Mouse (Mus musculus): Measurements from ENCODE around the gene Dscaml1.
A peak's percentile ranks its signal among the peaks of the same experiment; 100 is the strongest.
"Not testable (repeated sequence)": the region's sequence is repeated elsewhere in the genome, so short reads cannot be mapped to it uniquely, and the experiment has no call there.

The Dscaml1 gene

GRCm38 (mm10) chr9:45693424-45694237, 267.2 kb downstream of the Dscaml1 start:
- DNase-seq (ENCODE audit: low spot score): no peak

DNA sequence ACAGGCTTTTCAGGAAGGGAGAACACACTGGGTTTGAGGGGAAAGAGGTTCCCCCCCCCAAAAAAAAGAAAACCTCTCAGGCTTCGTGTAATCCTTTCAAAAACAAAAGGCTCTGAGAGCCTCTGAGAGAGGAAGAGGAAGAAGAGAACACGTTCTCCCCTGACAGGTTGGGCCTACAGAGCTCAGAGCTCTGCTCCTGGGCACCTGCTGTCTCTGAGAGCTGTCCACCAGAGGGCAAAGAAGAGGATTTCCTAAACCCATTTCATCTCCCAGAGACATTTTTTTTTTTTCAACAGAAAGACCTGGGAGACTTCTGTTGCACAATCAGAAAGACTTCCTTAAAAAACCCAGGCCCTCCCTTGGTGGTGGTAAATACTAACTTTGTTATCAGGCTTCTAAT, 267.8 kb downstream of the Dscaml1 start:
- no peak for DNase-seq (ENCODE audit: low spot score)

GRCm38 (mm10) chr9:45699171-45699570, 272.7 kb downstream of the Dscaml1 start:
- no peak for DNase-seq (ENCODE audit: low spot score)

DNA sequence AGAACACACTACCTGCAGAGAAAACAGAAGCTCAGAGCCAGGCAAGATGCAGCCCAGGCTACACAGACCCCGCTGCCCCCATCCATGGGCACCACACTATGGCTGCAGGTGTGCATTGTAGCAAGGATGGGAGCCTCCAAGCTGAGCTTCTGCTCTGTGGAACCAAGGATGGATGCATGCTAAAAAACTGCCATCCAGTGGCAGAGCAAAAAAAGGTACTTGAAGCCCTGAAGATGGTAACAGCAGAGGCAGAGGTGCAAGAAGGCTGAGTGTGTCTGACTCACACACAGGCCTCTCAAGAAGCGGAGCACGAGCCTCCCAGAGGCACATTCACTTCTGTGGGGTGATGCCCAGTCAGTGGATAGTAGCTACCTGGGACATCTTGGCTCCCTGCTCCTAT, 276.8 kb downstream of the Dscaml1 start:
- DNase-seq (ENCODE audit: low spot score): no peak

DNA sequence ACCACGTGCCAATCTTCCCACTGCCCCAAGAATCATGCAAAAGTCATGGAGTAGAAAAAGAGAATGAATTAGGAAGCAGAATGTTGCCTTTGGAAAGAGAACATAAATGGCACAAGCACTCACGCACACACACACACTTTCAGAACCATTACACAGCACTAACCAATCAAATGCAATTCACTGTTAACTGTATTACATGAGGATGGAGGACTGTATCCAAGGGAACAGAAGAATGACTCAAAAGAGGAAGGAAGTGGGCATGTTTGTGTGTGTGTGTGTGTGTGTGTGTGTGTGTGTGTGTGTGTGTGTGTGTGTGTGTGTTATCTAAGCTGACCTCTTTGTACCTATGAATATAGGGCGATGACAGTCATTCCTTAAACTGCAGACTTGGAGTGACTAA, 278.0 kb downstream of the Dscaml1 start:
- no peak for DNase-seq (ENCODE audit: low spot score)

DNA sequence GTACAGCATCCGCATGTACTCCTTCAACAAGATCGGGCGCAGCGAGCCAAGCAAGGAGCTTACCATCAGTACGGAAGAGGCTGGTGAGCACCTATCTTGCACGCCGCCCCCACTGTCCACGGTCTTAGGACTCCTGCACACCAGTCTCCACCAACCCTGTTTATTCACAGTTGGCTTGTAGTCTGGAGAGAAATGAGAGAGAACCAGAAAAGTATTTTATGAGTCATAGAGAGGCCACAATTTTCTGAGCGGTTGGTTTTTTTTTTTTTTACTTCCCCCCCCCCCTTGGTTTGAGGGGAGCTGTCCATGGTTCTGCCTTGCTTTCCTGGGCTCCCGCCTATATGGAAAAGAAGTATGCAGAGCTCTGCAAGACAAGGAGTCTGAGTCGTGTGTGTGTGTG, 283.9 kb downstream of the Dscaml1 start:
- DNase-seq (ENCODE audit: low spot score): peak; percentile 62

- DNase-seq (ENCODE audit: low spot score): no peak
These were observed 289.0 kb downstream of the Dscaml1 start for GRCm38 (mm10) chr9:45715387-45715786.

- DNase-seq (ENCODE audit: low spot score): no peak
These were observed 293.6 kb downstream of the Dscaml1 start for GRCm38 (mm10) chr9:45719997-45720396.

GRCm38 (mm10) chr9:45731851-45732250, 305.4 kb downstream of the Dscaml1 start:
- no peak for DNase-seq (ENCODE audit: low spot score)

- DNase-seq (ENCODE audit: low spot score): no peak
These were observed 306.8 kb downstream of the Dscaml1 start for GRCm38 (mm10) chr9:45733246-45733645.

DNA sequence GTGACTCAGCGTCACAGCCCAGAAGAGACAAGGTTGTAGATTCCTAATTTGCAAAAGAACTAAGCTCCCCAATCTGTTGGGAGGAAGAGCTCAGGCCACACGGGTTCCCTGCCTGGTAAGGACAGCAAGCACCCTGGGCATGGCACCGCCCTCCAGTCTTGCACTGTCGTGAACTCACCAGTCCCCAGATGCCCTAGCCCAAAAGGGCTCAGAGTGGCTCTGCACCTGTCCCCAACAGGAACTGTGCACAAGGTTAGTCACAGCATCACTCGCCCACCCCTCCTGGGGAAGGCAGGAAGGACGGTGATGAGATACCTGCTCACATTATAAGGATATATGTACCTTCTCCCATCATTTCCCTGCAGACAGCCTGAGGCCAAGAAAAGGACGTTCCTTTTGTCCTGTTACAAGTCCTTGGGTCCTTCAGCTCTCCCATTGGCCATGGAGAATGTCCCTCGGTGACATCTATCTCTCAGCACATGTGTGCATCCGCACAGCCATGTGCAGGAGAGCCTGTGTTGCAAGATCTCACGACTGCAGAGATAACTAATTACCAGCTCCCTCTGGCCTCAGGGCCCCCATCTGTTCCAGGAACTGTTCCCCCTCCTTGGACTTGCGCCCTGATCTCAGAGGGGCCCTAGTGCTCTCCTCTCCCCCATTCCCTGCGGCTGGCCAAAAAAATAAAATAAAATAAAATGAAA, 312.7 kb downstream of the Dscaml1 start:
- DNase-seq (ENCODE audit: low spot score): no peak

DNA sequence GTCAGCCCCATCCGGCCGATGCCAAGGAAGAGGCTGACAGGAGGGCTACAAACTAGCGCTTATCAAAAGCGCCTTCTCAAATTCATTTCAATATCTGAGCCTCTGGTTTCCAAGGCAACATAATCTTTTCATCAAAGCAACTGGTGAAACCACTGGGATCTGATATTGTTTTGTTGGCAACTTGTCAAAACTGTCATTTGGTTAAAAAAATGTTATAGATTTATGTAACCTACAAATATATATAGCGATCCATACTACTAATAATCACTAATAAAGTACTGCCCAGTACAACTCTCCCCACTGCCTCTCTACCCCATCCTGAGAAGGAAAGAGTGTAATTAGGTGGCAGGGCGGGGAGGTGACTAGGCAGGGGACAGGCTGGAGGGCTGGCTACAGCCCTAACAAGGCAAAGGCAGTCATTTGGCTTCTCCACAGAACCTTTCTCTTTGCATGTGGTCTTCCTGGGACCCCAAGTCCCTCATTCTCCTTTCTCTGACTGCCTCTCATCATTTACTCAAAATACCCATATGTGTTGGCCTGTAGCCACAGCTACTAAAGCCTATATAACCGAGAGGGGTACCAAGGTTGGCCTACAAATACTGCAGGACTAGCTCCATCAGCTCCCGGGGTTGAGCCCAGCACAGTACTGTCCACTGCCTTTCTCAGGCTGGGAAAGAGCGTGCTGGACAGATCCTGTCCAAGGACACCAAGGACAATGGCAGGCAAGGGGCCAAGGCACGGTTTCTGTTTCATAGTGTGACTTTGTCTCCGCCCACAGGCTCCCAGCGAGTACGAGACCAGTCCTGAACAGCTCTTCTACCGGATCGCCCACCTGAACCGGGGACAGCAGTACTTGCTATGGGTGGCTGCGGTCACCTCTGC, 313.5 kb downstream of the Dscaml1 start:
- DNase-seq (ENCODE audit: low spot score): peak; percentile 91

DNA sequence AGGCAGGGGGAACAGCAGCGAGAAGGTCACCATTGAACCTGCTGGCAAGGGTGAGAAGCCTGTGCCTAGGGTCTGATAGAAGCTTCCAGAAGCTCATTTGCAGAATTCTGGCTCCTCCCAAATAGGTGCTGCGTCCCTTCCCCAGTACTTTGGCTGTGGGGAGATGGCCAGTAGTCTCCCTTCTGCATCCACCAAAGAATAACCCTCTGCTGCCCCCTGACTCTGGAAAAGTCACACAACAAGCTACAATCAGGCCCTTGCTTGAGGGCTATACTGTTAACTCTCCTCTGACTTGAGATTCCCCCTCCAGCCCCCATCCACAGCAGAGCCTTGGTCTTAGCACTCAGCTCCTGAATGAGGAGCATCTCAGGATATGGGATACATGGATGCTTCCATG, 314.2 kb downstream of the Dscaml1 start:
- DNase-seq (ENCODE audit: low spot score): no peak

- DNase-seq (ENCODE audit: low spot score): no peak
These were observed 319.0 kb downstream of the Dscaml1 start for GRCm38 (mm10) chr9:45745451-45745850.

DNA sequence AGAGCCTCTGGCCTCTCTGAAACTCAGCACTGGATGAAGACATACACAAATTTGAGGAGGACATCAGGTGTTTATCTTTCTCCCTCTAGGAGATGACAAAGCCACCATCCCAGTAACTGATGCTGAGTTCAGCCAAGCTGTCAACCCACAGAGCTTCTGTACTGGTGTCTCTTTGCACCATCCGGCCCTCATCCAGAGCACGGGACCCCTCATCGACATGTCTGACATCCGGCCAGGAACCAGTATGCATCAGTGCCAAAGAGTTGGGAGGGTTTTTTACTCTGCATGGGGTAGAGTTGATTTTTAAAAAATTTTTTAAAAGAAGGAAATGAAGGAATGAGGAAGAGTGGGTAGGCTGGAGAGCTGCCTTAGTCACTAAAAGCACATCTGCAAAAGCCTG, 323.5 kb downstream of the Dscaml1 start:
- DNase-seq (ENCODE audit: low spot score): no peak

- DNase-seq (ENCODE audit: low spot score): peak; percentile 83
These were observed 328.1 kb downstream of the Dscaml1 start for GRCm38 (mm10) chr9:45754452-45755091.

DNA sequence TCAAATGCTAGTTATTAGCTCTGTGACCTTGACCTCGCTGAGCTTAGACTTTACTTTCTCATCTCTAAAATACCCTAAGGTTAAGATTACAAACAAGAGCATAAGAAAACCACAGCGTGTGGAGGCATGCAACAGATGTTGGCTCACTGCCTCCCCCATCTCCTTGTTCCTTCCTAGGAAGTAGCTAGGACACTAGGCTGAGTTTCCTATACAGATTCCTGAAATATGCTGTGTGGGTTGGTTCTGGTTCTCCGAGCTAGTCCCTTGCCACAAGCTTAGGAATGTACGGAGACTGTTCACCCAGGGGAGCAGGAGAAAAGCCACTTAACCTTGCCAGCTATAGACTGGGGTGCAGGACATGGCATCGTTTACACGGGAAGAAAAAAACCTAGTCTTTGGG, 339.8 kb downstream of the Dscaml1 start:
- DNase-seq (ENCODE audit: low spot score): no peak

- DNase-seq (ENCODE audit: low spot score): no peak
These were observed 340.7 kb downstream of the Dscaml1 start for GRCm38 (mm10) chr9:45767155-45767554.

GRCm38 (mm10) chr9:45768421-45768820, 342.0 kb downstream of the Dscaml1 start:
- peak; percentile 62 for DNase-seq (ENCODE audit: low spot score)

DNA sequence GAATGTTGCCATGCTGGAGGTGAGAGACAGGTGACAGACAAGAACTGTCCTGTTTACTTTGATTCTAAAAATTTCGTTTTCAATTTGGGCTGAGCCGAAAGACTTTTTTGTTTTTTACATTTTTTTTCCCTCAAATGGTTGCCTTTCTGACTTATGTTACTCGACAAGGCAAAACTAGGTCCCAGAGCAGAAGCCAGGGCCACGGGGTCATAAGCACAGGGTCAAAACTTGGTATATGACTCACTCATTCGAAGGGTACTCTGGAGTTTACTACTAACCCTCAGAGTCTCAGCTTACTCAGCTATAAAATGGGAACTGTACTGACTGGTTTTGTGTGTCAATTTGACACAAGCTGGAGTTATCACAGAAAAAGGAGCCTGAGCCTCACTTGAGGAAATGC, 343.2 kb downstream of the Dscaml1 start:
- DNase-seq (ENCODE audit: low spot score): no peak

- DNase-seq (ENCODE audit: low spot score): no peak
These were observed 347.7 kb downstream of the Dscaml1 start for GRCm38 (mm10) chr9:45774088-45774487.

GRCm38 (mm10) chr9:45776176-45776575, 349.7 kb downstream of the Dscaml1 start:
- not testable (repeated sequence) for DNase-seq (ENCODE audit: low spot score)
